Mouse (Mus musculus) thymus, adult 2 months (tissue): ENCODE measurements around the gene Il21r.

Source experiments
- CTCF ChIP-seq: fragments of 200-500 bp; IDR thresholded peaks from 2 replicates; pipeline ENCODE4 v1.5.1; 2012; ENCODE audit warnings: mild to moderate bottlenecking, control low read depth, low read length, moderate library complexity, borderline replicate concordance; ENCODE audit not compliant: control insufficient read depth, poor library complexity, insufficient read depth; ENCODE audit errors: extremely low read depth
- POLR2A ChIP-seq: fragments of 200-500 bp; IDR thresholded peaks from 2 replicates; pipeline ENCODE4 v1.6.1; 2012; ENCODE audit warnings: mild to moderate bottlenecking, low read length, control low read depth, moderate library complexity; ENCODE audit not compliant: control insufficient read depth, poor library complexity, insufficient read depth; ENCODE audit errors: extremely low read depth

DNA sequence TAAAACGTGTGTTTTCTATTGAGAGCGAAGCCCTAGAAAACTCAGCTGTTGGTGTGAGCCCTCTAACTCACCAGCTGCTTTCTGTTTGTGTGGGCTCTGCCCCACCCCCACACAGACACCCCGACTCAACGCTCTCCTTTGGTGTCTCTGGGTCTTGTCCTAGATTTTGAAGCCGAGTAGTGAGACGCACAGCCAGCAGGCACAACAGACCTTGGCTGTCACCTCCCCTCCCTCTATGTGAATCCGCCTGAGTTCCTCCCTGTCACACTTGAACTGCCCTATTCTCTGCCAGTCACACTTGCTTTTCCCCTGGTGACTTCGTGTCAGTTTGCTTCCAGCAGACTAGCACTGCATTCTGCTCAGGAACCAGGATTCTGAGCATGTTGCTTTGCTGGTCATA is 46.4 kb upstream of the Il21r start:
- no peak for TF ChIP-seq CTCF
- no peak for TF ChIP-seq POLR2A
